Mouse (Mus musculus) hindbrain, embryonic 15.5 days (tissue): ENCODE results near the gene Lsm6. TPM values are rescaled to one million over a fixed set of nuclear protein-coding genes. Genes with fewer than 3 reads are reported as not detected.

Experiments used
- ATAC-seq: fragments of 200-750 bp; cut with Nextera tagmentation; 2 replicates; pipeline ENCODE4 v1.8.0; 2017; ENCODE audit warnings: low read depth, moderate number of reproducible peaks, moderate TSS enrichment; ENCODE audit not compliant: low FRiP score
- H3K27ac ChIP-seq: fragments of 300-500 bp; sonication (generic); replicated peaks from 2 replicates; pipeline ENCODE4 v1.5.1; 2015; ENCODE audit warnings: mild to moderate bottlenecking, inconsistent platforms
- H3K27me3 ChIP-seq: fragments of 300-500 bp; sonication (generic); 2 replicates; pipeline ENCODE4 v1.6.1; 2015; ENCODE audit warnings: control low read depth, inconsistent platforms
- H3K36me3 ChIP-seq: fragments of 300-500 bp; sonication (generic); 2 replicates; pipeline ENCODE4 v1.6.1; 2015; ENCODE audit warnings: control low read depth, inconsistent platforms
- H3K4me1 ChIP-seq: fragments of 300-500 bp; sonication (generic); replicated peaks from 2 replicates; pipeline ENCODE4 v1.6.1; 2015; ENCODE audit warnings: control low read depth, inconsistent platforms
- H3K4me2 ChIP-seq: fragments of 300-500 bp; sonication (generic); 2 replicates; pipeline ENCODE4 v1.6.1; 2015; ENCODE audit warnings: moderate library complexity, mild to moderate bottlenecking, inconsistent platforms
- H3K4me3 ChIP-seq: fragments of 300-500 bp; sonication (generic); 2 replicates; pipeline ENCODE4 v1.5.1; 2015; ENCODE audit warnings: mild to moderate bottlenecking, inconsistent platforms
- H3K9ac ChIP-seq: fragments of 300-500 bp; sonication (generic); 2 replicates; pipeline ENCODE4 v1.6.1; 2015; ENCODE audit warnings: inconsistent platforms
- H3K9me3 ChIP-seq: fragments of 300-500 bp; sonication (generic); 2 replicates; pipeline ENCODE4 v1.6.1; 2016; ENCODE audit warnings: control low read depth, inconsistent platforms
- WGBS: fragments of 180-500 bp; shearing (Covaris S2); methylation state at CpG from one replicate; pipeline ENCODE4 v1.1.7; 2015; 5-methylcytosine and 5-hydroxymethylcytosine counted together
- polyA plus RNA-seq: library from polyadenylated mRNA; unstranded; fragments of >200 nt; fragmentation: Nextera tagmentation; extraction: Ambion mirVana; gene quantifications from 2 replicates; pipeline ENCODE4 v1.2.1, GENCODE M21; 2015

The Lsm6 gene
- polyA plus RNA-seq = 151 and 159 TPM in 2 replicates

- H3K4me2 ChIP-seq = peak within 1 kb of the TSS; percentile 65
- no peaks in the 10 kb centered on the region for H3K9me3 ChIP-seq
- no peaks in the 10 kb centered on the region for H3K36me3 ChIP-seq
- peaks cover 16% of the 10 kb centered on the region for H3K4me1 ChIP-seq
- H3K9ac ChIP-seq = peak within 1 kb of the TSS; percentile 98
- WGBS = under 1% methylated on average over 64 of the region's 70 CpGs
- H3K4me3 ChIP-seq = peak within 1 kb of the TSS; percentile 97
- ATAC-seq = peak; percentile 94
- peak within 1 kb of the TSS; percentile 99 for H3K27ac ChIP-seq
- H3K27me3 ChIP-seq = no peaks in the 10 kb centered on the region
Measured at GRCm38 (mm10) chr8:78820673-78821310, at the start of gene Lsm6. Lsm6 (minus strand) TSS chr8:78821140.

DNA sequence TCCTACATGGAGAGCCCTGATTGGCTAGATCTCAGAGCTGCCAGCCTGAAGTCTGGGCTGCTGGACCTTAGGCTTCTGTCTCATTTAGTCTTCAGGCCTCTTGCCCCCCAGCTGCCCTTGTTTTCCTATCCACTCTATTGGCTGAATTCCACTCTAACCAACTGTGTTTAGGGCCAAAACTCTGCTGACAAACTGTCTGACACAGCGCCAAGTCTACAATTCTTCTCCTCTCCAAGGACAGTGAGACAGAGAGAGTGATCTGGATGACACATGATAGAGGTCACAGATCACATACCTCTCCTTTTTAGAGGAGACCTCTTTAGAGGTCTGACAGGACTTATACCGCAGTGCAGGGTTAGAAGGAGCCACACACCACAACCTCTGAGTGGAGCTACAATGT is 46.1 kb upstream of the Lsm6 start:
- no peak overlapping the region for H3K9ac ChIP-seq
- H3K27ac ChIP-seq = no peak overlapping the region
- H3K4me1 ChIP-seq = no peaks in the 10 kb centered on the region
- H3K27me3 ChIP-seq = no peaks in the 10 kb centered on the region
- 78% methylated on average over 2 of the region's 2 CpGs for WGBS
- no peaks in the 10 kb centered on the region for H3K9me3 ChIP-seq
- no peaks in the 10 kb centered on the region for H3K36me3 ChIP-seq
- ATAC-seq = no peak
- no peak overlapping the region for H3K4me2 ChIP-seq
- no peak overlapping the region for H3K4me3 ChIP-seq

DNA sequence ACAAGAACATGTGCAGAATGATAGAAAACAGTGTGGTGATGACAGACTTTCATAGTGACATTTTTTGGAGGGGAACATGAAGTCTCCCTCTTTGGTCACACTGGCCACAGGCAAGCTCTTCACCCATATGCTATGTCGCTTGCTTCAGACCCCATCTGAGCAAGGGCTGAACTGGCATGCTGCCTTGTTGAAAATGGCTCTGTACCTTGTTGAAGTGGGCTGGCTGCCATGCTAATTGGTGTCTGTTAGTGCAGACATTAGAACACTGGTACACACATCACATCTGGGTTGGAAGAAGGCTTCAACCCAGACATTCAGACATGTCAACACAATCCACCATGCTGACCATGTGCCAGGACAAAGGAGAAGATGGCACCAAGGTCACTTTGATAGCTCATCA is 42.1 kb upstream of the Lsm6 start:
- no peak overlapping the region for H3K9ac ChIP-seq
- H3K4me2 ChIP-seq = no peak overlapping the region
- no peaks in the 10 kb centered on the region for H3K27me3 ChIP-seq
- ATAC-seq = no peak
- no peak overlapping the region for H3K4me3 ChIP-seq
- H3K9me3 ChIP-seq = no peaks in the 10 kb centered on the region
- no peak overlapping the region for H3K27ac ChIP-seq
- H3K4me1 ChIP-seq = no peaks in the 10 kb centered on the region
- WGBS = 92% methylated on average over 1 of the region's 1 CpGs
- no peaks in the 10 kb centered on the region for H3K36me3 ChIP-seq

GRCm38 (mm10) chr8:78862046-78862445 is 41.1 kb upstream of the Lsm6 start:
- H3K36me3 ChIP-seq = no peaks in the 10 kb centered on the region
- ATAC-seq = no peak
- no peaks in the 10 kb centered on the region for H3K9me3 ChIP-seq
- H3K9ac ChIP-seq = no peak overlapping the region
- no peaks in the 10 kb centered on the region for H3K27me3 ChIP-seq
- H3K4me1 ChIP-seq = no peaks in the 10 kb centered on the region
- no peak overlapping the region for H3K27ac ChIP-seq
- no peak overlapping the region for H3K4me3 ChIP-seq
- 76% methylated on average over 9 of the region's 9 CpGs for WGBS
- no peak overlapping the region for H3K4me2 ChIP-seq

DNA sequence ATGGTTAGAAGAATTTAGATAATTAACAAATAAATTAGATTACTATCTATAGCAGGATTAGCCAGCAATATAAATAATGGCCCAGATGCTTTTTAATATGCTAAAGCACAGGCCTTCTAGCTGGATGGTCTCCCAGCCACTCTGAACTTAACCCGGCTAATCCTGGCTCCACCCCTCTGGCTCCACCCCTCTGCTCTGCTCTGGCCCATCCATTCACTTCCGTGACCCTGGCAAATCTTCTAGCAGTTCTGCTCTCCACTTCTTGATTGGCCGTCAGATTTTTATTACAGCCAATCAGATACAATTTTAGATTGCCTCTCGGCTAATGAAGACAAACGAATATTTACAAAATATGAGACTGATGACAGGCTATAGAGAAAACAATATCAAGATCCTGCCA is 39.8 kb upstream of the Lsm6 start:
- no peaks in the 10 kb centered on the region for H3K36me3 ChIP-seq
- no peak overlapping the region for H3K9ac ChIP-seq
- H3K27ac ChIP-seq = no peak overlapping the region
- H3K4me1 ChIP-seq = no peaks in the 10 kb centered on the region
- H3K9me3 ChIP-seq = no peaks in the 10 kb centered on the region
- H3K4me3 ChIP-seq = no peak overlapping the region
- H3K4me2 ChIP-seq = no peak overlapping the region
- no peaks in the 10 kb centered on the region for H3K27me3 ChIP-seq
- 58% methylated on average over 5 of the region's 5 CpGs for WGBS
- no peak for ATAC-seq

DNA sequence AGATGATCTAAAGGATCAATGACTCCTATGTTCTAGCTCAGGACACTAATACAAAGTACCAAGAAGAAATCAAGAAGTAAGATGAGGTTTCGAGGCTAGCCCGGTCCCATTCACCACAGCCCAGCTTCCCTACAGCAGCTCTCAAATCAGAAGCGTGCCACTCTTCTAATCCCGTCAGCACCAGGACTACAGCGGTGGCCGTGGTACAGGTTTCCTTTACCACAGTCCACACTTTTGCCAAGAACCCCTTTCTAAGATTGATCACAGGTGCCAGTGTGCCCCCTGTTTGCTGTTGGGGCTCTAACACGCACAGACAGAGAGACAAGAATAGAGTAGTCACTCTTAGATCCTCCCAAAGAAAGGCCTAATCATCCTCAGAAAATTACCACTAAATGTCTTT is 36.5 kb upstream of the Lsm6 start:
- no peaks in the 10 kb centered on the region for H3K27me3 ChIP-seq
- no peak overlapping the region for H3K4me2 ChIP-seq
- H3K9ac ChIP-seq = no peak overlapping the region
- no peak for ATAC-seq
- 90% methylated on average over 7 of the region's 7 CpGs for WGBS
- no peaks in the 10 kb centered on the region for H3K36me3 ChIP-seq
- no peak overlapping the region for H3K27ac ChIP-seq
- no peaks in the 10 kb centered on the region for H3K4me1 ChIP-seq
- no peak overlapping the region for H3K4me3 ChIP-seq
- H3K9me3 ChIP-seq = no peaks in the 10 kb centered on the region

GRCm38 (mm10) chr8:78852279-78852678 is 31.3 kb upstream of the Lsm6 start:
- H3K4me3 ChIP-seq = no peak overlapping the region
- no peaks in the 10 kb centered on the region for H3K9me3 ChIP-seq
- no peak overlapping the region for H3K4me2 ChIP-seq
- no peak overlapping the region for H3K27ac ChIP-seq
- H3K27me3 ChIP-seq = no peaks in the 10 kb centered on the region
- no peaks in the 10 kb centered on the region for H3K4me1 ChIP-seq
- H3K9ac ChIP-seq = no peak overlapping the region
- 86% methylated on average over 4 of the region's 4 CpGs for WGBS
- no peaks in the 10 kb centered on the region for H3K36me3 ChIP-seq
- no peak for ATAC-seq

DNA sequence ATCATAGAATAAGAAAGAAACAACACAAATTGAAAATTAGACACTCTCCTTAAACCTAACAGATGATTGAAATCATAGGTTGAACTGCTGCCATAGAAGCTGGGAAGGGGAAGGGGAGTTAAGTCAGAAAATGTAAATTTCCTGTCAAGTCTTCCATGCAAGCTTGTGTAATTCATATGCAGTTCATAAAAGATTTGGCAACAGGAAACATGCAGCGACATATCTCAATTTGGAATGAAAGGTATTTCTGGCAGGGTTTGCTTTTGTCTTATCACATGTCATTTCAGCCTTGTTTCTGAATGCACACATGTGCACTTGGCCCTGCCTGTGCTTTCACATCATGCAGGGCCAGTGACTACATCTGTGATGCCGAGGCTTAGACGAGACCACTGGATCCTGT is 26.3 kb upstream of the Lsm6 start:
- no peak for ATAC-seq
- H3K27me3 ChIP-seq = no peaks in the 10 kb centered on the region
- no peaks in the 10 kb centered on the region for H3K36me3 ChIP-seq
- 89% methylated on average over 3 of the region's 3 CpGs for WGBS
- H3K4me2 ChIP-seq = no peak overlapping the region
- H3K9ac ChIP-seq = no peak overlapping the region
- H3K4me3 ChIP-seq = no peak overlapping the region
- no peaks in the 10 kb centered on the region for H3K4me1 ChIP-seq
- H3K9me3 ChIP-seq = no peaks in the 10 kb centered on the region
- no peak overlapping the region for H3K27ac ChIP-seq

DNA sequence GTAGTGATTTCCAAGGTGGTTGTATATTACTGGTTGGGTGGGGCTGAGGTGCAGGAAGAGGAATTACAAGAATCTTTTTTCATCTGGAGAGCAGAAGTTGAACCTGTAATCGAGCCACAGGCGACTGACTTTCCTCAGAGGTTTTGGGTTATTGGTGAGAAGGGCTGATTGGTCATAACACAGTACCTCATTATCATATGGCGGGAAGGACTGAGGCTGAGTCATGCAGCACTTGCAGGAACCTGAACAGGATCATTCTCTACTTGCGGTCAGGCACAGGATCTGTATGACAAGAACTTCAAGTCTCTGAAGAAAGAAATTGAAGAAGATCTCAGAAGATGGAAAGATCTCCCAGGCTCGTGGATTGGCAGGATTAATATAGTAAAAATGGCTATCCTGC is 23.6 kb upstream of the Lsm6 start:
- no peaks in the 10 kb centered on the region for H3K27me3 ChIP-seq
- H3K36me3 ChIP-seq = no peaks in the 10 kb centered on the region
- no peaks in the 10 kb centered on the region for H3K4me1 ChIP-seq
- H3K9me3 ChIP-seq = no peaks in the 10 kb centered on the region
- H3K4me3 ChIP-seq = no peak overlapping the region
- 91% methylated on average over 5 of the region's 5 CpGs for WGBS
- H3K9ac ChIP-seq = no peak overlapping the region
- no peak overlapping the region for H3K27ac ChIP-seq
- ATAC-seq = no peak
- no peak overlapping the region for H3K4me2 ChIP-seq

DNA sequence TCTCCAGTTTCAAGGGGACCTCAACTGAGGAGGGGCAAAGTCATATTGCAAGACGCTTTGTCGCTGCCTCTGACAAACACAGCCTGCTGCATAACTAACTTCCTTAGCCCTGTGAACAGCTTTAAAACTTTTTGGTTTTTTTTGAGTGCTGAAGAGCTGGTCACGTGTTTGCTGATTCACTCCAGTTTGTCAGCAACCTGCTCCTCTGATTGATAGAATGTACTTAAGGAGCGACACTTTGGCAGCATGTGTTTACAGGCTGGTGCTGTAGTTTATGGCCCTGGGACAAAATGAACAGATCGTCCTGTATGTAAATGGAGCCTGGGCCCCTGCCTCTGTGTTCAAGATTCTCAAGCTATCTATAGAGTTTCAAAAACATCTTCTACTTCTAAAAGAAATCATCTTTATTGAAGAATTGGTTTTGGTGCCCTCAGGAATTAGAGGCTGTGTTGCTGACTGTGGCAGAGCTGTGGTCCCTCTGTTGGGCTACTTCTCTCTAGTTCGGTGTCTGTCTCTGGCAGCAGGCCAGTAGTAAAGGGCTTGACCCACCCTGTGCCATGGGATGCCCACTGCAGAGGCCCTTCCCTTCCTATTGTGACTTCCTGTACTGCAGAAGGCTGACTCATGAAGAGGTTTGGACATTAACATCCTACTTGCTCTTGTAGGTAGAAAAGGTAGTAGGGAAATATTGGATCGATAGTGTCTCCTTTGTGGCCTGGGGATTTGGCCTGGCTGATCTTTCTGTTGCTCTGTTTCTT is 17.9 kb upstream of the Lsm6 start:
- Histone ChIP-seq H3K4me1 (no peaks in the 10 kb centered on the region), H3K9me3 (no peaks in the 10 kb centered on the region), H3K9ac (no peak overlapping the region), H3K36me3 (no peaks in the 10 kb centered on the region), H3K27ac (no peak overlapping the region), H3K4me2 (no peak overlapping the region), H3K27me3 (no peaks in the 10 kb centered on the region), H3K4me3 (no peak overlapping the region)
- no peak for ATAC-seq
- 83% methylated on average over 7 of the region's 7 CpGs for WGBS

- Histone ChIP-seq H3K4me2 (no peak overlapping the region), H3K27ac (no peak overlapping the region)
- WGBS = 98% methylated on average over 6 of the region's 6 CpGs
Measured at GRCm38 (mm10) chr8:78836091-78836490, 15.2 kb upstream of the Lsm6 start.

GRCm38 (mm10) chr8:78828414-78828813 is 7.5 kb upstream of the Lsm6 start:
- no peak overlapping the region for H3K27ac ChIP-seq
- WGBS = 77% methylated on average over 11 of the region's 11 CpGs
- H3K27me3 ChIP-seq = no peaks in the 10 kb centered on the region
- H3K36me3 ChIP-seq = no peaks in the 10 kb centered on the region
- no peaks in the 10 kb centered on the region for H3K9me3 ChIP-seq
- no peak overlapping the region for H3K9ac ChIP-seq
- no peak overlapping the region for H3K4me3 ChIP-seq
- H3K4me2 ChIP-seq = no peak overlapping the region
- ATAC-seq = no peak
- H3K4me1 ChIP-seq = 0 out of 2 replicates have a peak, but pooled peaks cover 4% of the 10 kb centered on the region

More at GRCm38 (mm10) chr8:78836091-78836490, 15.2 kb upstream of the Lsm6 start:
- no peak for ATAC-seq
- no peaks in the 10 kb centered on the region for H3K27me3 ChIP-seq
- no peaks in the 10 kb centered on the region for H3K4me1 ChIP-seq
- no peaks in the 10 kb centered on the region for H3K9me3 ChIP-seq
- H3K4me3 ChIP-seq = no peak overlapping the region
- no peak overlapping the region for H3K9ac ChIP-seq
- H3K36me3 ChIP-seq = no peaks in the 10 kb centered on the region
